Mouse (Mus musculus): ENCODE data around the gene Fbxl21.
A peak's percentile ranks its signal among the peaks of the same experiment; 100 is the strongest.

Gene Fbxl21

GRCm38 (mm10) chr13:56581512-56581911, 59.2 kb downstream of the Fbxl21 start:
- DNase-seq (ENCODE audit: low read depth, low spot score): no peak

- DNase-seq (ENCODE audit: low read depth, low spot score): peak; percentile 87
Observed at GRCm38 (mm10) chr13:56581961-56582434, 59.7 kb downstream of the Fbxl21 start.

- DNase-seq (ENCODE audit: low read depth, low spot score): no peak
Observed at GRCm38 (mm10) chr13:56582720-56583119, 60.4 kb downstream of the Fbxl21 start.

- no peak for DNase-seq (ENCODE audit: low read depth, low spot score)
Observed at GRCm38 (mm10) chr13:56586046-56586445, 63.8 kb downstream of the Fbxl21 start.
